Mouse (Mus musculus) thymus, adult 2 months (tissue): Measurements from ENCODE around the gene Krt10.

Source experiments
- CTCF ChIP-seq: fragments of 200-500 bp; IDR thresholded peaks from 2 replicates; pipeline ENCODE4 v1.5.1; 2012; ENCODE audit warnings: mild to moderate bottlenecking, control low read depth, low read length, moderate library complexity, borderline replicate concordance; ENCODE audit not compliant: control insufficient read depth, poor library complexity, insufficient read depth; ENCODE audit errors: extremely low read depth
- POLR2A ChIP-seq: fragments of 200-500 bp; IDR thresholded peaks from 2 replicates; pipeline ENCODE4 v1.6.1; 2012; ENCODE audit warnings: mild to moderate bottlenecking, low read length, control low read depth, moderate library complexity; ENCODE audit not compliant: control insufficient read depth, poor library complexity, insufficient read depth; ENCODE audit errors: extremely low read depth

GRCm38 (mm10) chr11:99385813-99386721 is 3.1 kb downstream of the Krt10 start:
- TF ChIP-seq CTCF (peak; percentile 38; the same call in 1 of the 2 replicates), POLR2A (peak; percentile 51; the same call in 1 of the 2 replicates)
